In the genomic region with DNA sequence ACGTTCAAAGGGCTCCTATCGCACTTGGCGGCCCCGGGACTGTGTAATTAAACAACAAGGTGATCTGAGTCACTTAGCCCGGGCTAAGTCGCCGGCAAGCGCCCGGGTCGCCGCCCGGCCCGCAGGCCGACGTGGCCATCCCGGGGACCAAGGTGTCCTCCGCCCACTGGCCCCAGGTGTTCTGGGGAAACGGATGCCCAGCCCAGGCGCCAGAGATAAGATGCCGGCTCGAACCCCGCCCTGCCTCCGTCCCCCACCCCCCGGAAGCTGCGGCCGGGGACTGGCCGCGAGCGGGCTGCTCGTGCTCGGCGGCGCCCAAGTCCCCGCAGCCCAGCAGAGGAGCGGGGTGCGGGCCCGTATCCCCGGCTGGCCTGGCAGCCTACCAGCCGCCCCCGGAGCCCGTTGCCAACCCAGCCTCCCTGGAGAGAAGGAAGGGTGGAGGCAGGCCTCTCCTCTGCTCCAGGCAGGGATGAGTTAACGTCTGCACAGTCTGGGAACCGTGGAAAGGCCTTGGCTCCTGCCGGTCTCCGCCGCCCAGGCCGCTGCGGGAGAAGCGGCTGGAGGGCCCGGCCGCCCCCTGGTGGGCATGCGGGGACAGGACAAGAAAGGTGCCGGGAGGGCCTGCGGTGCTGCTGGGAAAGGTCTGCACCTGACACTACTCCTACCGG, we compare ENCODE assay signal across 7 mouse cellular contexts. TPM values are rescaled to one million over a fixed set of nuclear protein-coding genes. Genes with fewer than 3 reads are reported as not detected.
A peak's percentile ranks its signal among the peaks of the same experiment; 100 is the strongest.
DNase-seq lines count a peak whose midpoint lies in the region; ATAC-seq lines count a peak whose summit lies in the region.

No protein-coding gene starts in this region.

- no peaks in the 10 kb centered on the region for H3K9me3 ChIP-seq in intestine, embryonic 14.5 days (ENCODE audit: control insufficient read depth, low read length)
- no peaks in the 10 kb centered on the region for H3K9me3 ChIP-seq in midbrain, embryonic 10.5 days (replicated peaks)

- intact Hi-C loops in gastrocnemius, postnatal 14 days (cut with DNase I; ENCODE audit: low total_unique reads), result loop anchor here (5.0 to 10.0 kb wide), 2 partner anchors 47 to 94 kb away; a partner anchor contains a TSS
- intact Hi-C loops in left cerebral cortex, postnatal 36 days (cut with DNase I), result loop anchor here (1.0 to 2.0 kb wide), 2 partner anchors 47 to 90 kb away; no protein-coding TSS in a partner anchor

- DNase-seq in adrenal gland, adult 2 months, result peak; percentile 90
- DNase-seq in embryo, embryonic 10 days (ENCODE audit: low spot score), result peak; percentile 91
- DNase-seq in gastrocnemius, postnatal 14 days, result peak; percentile 88
- peak; percentile 92 for DNase-seq in intestine, embryonic 14.5 days (ENCODE audit: low spot score)
- DNase-seq in left cerebral cortex, postnatal 36 days (ENCODE audit: low spot score in 2 of 2), result peak; percentile 79 to 86
- peak; percentile 90 for DNase-seq in midbrain, embryonic 10.5 days (ENCODE audit: low spot score)
- DNase-seq in right cerebral cortex, postnatal 4 days, result peak; percentile 85

- peak overlapping the region; percentile 70 for H3K4me3 ChIP-seq in intestine, embryonic 14.5 days (ENCODE audit: low read depth, low read length)
- peak overlapping the region; percentile 86 for H3K4me3 ChIP-seq in midbrain, embryonic 10.5 days

- ATAC-seq in intestine, embryonic 14.5 days (replicated peaks; ENCODE audit: low FRiP score, low TSS enrichment, low read depth), result peak; percentile 95

- H3K27me3 ChIP-seq in intestine, embryonic 14.5 days (replicated peaks; ENCODE audit: control insufficient read depth, insufficient read depth, low read length), result 0 out of 2 replicates have a peak, but pooled peaks cover 5% of the 10 kb centered on the region
- peaks cover 44% of the 10 kb centered on the region for H3K27me3 ChIP-seq in midbrain, embryonic 10.5 days (ENCODE audit: low read depth, poor library complexity, severe bottlenecking)

- H3K9ac ChIP-seq in intestine, embryonic 14.5 days (ENCODE audit: low read length), result peak overlapping the region; percentile 76

- WGBS in intestine, embryonic 14.5 days, result under 1% methylated on average over 49 of the region's 55 CpGs
- WGBS in midbrain, embryonic 10.5 days, result under 1% methylated on average over 55 of the region's 55 CpGs

- peaks cover 15% of the 10 kb centered on the region for H3K4me1 ChIP-seq in intestine, embryonic 14.5 days (replicated peaks; ENCODE audit: control insufficient read depth, insufficient read depth, low read length)
- peaks cover 15% of the 10 kb centered on the region for H3K4me1 ChIP-seq in midbrain, embryonic 10.5 days

- no peaks in the 10 kb centered on the region for H3K36me3 ChIP-seq in intestine, embryonic 14.5 days (ENCODE audit: control insufficient read depth, insufficient read depth, low read length)
- H3K36me3 ChIP-seq in midbrain, embryonic 10.5 days, result no peaks in the 10 kb centered on the region

- peak overlapping the region; percentile 74 for H3K4me2 ChIP-seq in intestine, embryonic 14.5 days (ENCODE audit: low read length)

- peak overlapping the region; percentile 87 for H3K27ac ChIP-seq in intestine, embryonic 14.5 days (ENCODE audit: low read depth)
- peak overlapping the region; percentile 93 for H3K27ac ChIP-seq in midbrain, embryonic 10.5 days (replicated peaks)

RNA-seq across cellular contexts. Expression of a gene that starts 26.5 kb away (rescaled TPM):
- not detected for total RNA-seq in adrenal gland, adult 2 months (2021)
- not detected in 2 replicates for polyA plus RNA-seq in adrenal gland, adult 2 months (2012; rRNA removed)
- total RNA-seq in gastrocnemius, postnatal 14 days (2021), result not detected
- polyA plus RNA-seq in intestine, embryonic 14.5 days (2014; fragmentation: Nextera tagmentation; extraction: Ambion mirVana), result not detected in 2 replicates
- total RNA-seq in left cerebral cortex, postnatal 36 days (2021), result not detected
- not detected in 2 replicates for polyA plus RNA-seq in midbrain, embryonic 10.5 days (2016; fragmentation: Nextera tagmentation; extraction: Ambion mirVana)

RNA-seq across cellular contexts. Expression of a gene that starts 39.3 kb away (rescaled TPM):
- under 1 TPM; 0.58 to 0.76 TPM for total RNA-seq in adrenal gland, adult 2 months (2021)
- 0.79 and 1.4 TPM in 2 replicates for polyA plus RNA-seq in adrenal gland, adult 2 months (2012; rRNA removed)
- total RNA-seq in gastrocnemius, postnatal 14 days (2021), result 1,000 to 10,000 TPM; 1,741 to 1,856 TPM
- 1.6 and 2.0 TPM in 2 replicates for polyA plus RNA-seq in intestine, embryonic 14.5 days (2014; fragmentation: Nextera tagmentation; extraction: Ambion mirVana)
- total RNA-seq in left cerebral cortex, postnatal 36 days (2021), result 1 to 10 TPM; 2.8 to 3.3 TPM
- polyA plus RNA-seq in midbrain, embryonic 10.5 days (2016; fragmentation: Nextera tagmentation; extraction: Ambion mirVana), result 0.02 TPM in 1 of 2 replicates, not detected in the other

RNA-seq across cellular contexts. Expression of a gene that starts 46.0 kb away (rescaled TPM):
- total RNA-seq in adrenal gland, adult 2 months (2021), result 10 to 100 TPM; 56.4 to 64.4 TPM
- polyA plus RNA-seq in adrenal gland, adult 2 months (2012; rRNA removed), result 3.4 and 3.7 TPM in 2 replicates
- total RNA-seq in gastrocnemius, postnatal 14 days (2021), result 10 to 100 TPM; 65.3 to 69.9 TPM
- polyA plus RNA-seq in intestine, embryonic 14.5 days (2014; fragmentation: Nextera tagmentation; extraction: Ambion mirVana), result 56.7 and 56.8 TPM in 2 replicates
- total RNA-seq in left cerebral cortex, postnatal 36 days (2021), result 10 to 100 TPM; 34.3 to 38.3 TPM
- polyA plus RNA-seq in midbrain, embryonic 10.5 days (2016; fragmentation: Nextera tagmentation; extraction: Ambion mirVana), result 38.1 and 38.7 TPM in 2 replicates

RNA-seq across cellular contexts. Expression of a gene that starts 50.8 kb away (rescaled TPM):
- total RNA-seq in adrenal gland, adult 2 months (2021), result under 1 TPM in 1 of 2 experiments, not detected in 1; 0.26 TPM
- 0.26 TPM in 1 of 2 replicates, not detected in the other for polyA plus RNA-seq in adrenal gland, adult 2 months (2012; rRNA removed)
- total RNA-seq in gastrocnemius, postnatal 14 days (2021), result not detected
- not detected in 2 replicates for polyA plus RNA-seq in intestine, embryonic 14.5 days (2014; fragmentation: Nextera tagmentation; extraction: Ambion mirVana)
- total RNA-seq in left cerebral cortex, postnatal 36 days (2021), result not detected
- 0.12 and 0.35 TPM in 2 replicates for polyA plus RNA-seq in midbrain, embryonic 10.5 days (2016; fragmentation: Nextera tagmentation; extraction: Ambion mirVana)

Comparison
In these comparisons a context has a peak if more than half of its experiments do, and no peak if none do; other contexts are left out.
1. Peak in every context shown above with its lines: DNase-seq, ATAC-seq, H3K4me3 ChIP-seq and H3K27ac ChIP-seq.
2. RNA of a gene that starts 39.3 kb away (total RNA-seq): 1,741 to 1,856 TPM in gastrocnemius, postnatal 14 days; 2.8 to 3.3 TPM in left cerebral cortex, postnatal 36 days and 0.58 to 0.76 TPM in adrenal gland, adult 2 months; every median in the first group is over 100 times any median in the second.